ENCODE assay signal across 9 mouse cellular contexts in the genomic region with DNA sequence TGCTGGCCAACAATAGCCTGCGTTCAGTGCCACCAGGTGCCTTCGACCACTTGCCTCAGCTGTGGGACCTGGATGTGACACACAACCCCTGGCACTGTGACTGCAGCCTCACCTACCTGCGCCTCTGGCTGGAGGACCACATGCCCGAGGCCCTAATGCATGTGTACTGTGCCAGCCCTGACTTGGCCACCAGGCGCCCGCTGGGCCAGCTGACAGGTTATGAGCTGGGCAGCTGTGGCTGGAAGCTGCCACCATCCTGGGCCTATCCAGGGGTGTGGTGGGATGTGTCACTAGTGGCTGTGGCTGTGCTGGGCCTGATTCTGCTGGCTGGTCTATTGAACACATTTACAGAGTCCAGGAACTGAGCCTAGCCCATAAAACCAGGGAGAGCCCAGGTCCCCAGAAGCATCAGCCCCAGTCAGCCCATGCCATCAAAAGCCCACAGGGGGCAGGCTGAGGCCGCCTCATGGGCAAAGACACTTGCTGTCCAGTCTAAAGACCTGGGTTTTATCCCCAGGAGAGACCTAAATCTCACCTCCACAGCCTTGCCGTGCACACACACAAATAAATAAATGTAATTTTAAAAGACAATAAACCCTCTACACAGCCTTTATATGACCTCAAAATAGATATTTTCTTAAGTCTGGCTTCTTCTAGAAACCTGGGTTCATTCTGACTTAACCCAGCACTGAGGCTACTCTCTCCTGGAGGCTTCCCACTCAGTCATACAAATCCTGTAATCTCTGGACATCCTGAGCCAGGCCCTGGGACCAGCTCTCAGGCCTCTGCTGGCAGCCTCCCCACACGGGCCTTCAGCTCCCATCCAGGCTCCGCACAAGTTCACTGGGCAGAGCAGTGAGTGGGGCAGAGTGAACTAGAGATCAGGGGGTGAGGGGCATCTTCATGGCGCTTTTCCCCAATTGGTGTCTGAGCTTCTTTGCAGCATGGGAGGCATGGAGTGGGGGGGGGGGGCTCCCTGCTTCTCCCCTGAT. TPM values are rescaled to one million over a fixed set of nuclear protein-coding genes. Genes with fewer than 3 reads are reported as not detected.
DNase-seq lines count a peak whose midpoint lies in the region; ATAC-seq and TF ChIP-seq lines count a peak whose summit lies in the region.
"Had no signal": no experiment of that assay in that cellular context is flagged by ENCODE, and none has a peak within 500 bp of the region (broad histone marks: within the 10 kb centered on the region; RNA-seq: fewer than 3 reads in every experiment).

No protein-coding gene starts in this region.

- no peaks in the 10 kb centered on the region for H3K4me1 ChIP-seq in heart, adult 2 months (ENCODE audit: control insufficient read depth, insufficient read depth, low read length)
- no peaks in the 10 kb centered on the region for H3K4me1 ChIP-seq in lung, embryonic 14.5 days (ENCODE audit: insufficient read depth)
- H3K4me1 ChIP-seq: limb, embryonic 12.5 days had no signal

- H3K4me2 ChIP-seq in lung, embryonic 14.5 days, result no peak overlapping the region
- H3K4me2 ChIP-seq: limb, embryonic 12.5 days had no signal

- H3K9me3 ChIP-seq in lung, embryonic 14.5 days (ENCODE audit: low read depth, low read length), result no peaks in the 10 kb centered on the region
- H3K9me3 ChIP-seq: limb, embryonic 12.5 days had no signal

- DNase-seq in heart, adult 2 months, result no peak
- no peak for DNase-seq in heart, postnatal 10 days
- peak; percentile 7 for DNase-seq in lung, embryonic 14.5 days
- DNase-seq in lung, postnatal 25 days (ENCODE audit: low spot score), result no peak
- peak; percentile 59 for DNase-seq in NIH3T3 (ENCODE audit: low read depth)
- no peak for DNase-seq in left cerebral cortex, postnatal 25 days (ENCODE audit: low spot score in 2 of 2)
- DNase-seq in natural killer cell, adult 2 months (ENCODE audit: low spot score in 2 of 2), result no peak

- H3K27ac ChIP-seq in heart, adult 2 months, result no peak overlapping the region
- H3K27ac ChIP-seq in lung, embryonic 14.5 days (ENCODE audit: low read depth), result no peak overlapping the region
- H3K27ac ChIP-seq: limb, embryonic 12.5 days had no signal

- H3K4me3 ChIP-seq in heart, adult 2 months, result no peak overlapping the region
- H3K4me3 ChIP-seq in lung, embryonic 14.5 days (ENCODE audit: low read depth, low read length), result no peak overlapping the region
- H3K4me3 ChIP-seq: limb, embryonic 12.5 days had no signal

- no peak overlapping the region for H3K9ac ChIP-seq in heart, adult 2 months (ENCODE audit: low read depth, low read length)
- H3K9ac ChIP-seq in lung, embryonic 14.5 days, result no peak overlapping the region
- H3K9ac ChIP-seq: limb, embryonic 12.5 days had no signal

- TF ChIP-seq EP300 in heart, adult 2 months (IDR thresholded peaks at IDR 0.05; ENCODE audit: insufficient read depth, low read depth, low read length), result no peak

- no peaks in the 10 kb centered on the region for H3K36me3 ChIP-seq in heart, adult 2 months (ENCODE audit: control insufficient read depth, insufficient read depth, low read length)
- H3K36me3 ChIP-seq in lung, embryonic 14.5 days (ENCODE audit: insufficient read depth), result no peaks in the 10 kb centered on the region
- H3K36me3 ChIP-seq: limb, embryonic 12.5 days had no signal

- peak; percentile 54 for TF ChIP-seq CTCF in heart, adult 2 months (IDR thresholded peaks at IDR 0.05)
- TF ChIP-seq CTCF in lung, embryonic 14.5 days (IDR thresholded peaks at IDR 0.05; ENCODE audit: low read depth), result peak; percentile 30

- 87% methylated on average over 11 of the region's 11 CpGs for WGBS in heart, adult 2 months
- WGBS in lung, embryonic 14.5 days, result 84% methylated on average over 11 of the region's 11 CpGs

- H3K79me2 ChIP-seq in heart, adult 2 months (replicated peaks; ENCODE audit: control insufficient read depth, insufficient read depth, low read length), result no peaks in the 10 kb centered on the region

- TF ChIP-seq POLR2A in heart, adult 2 months (IDR thresholded peaks at IDR 0.05; ENCODE audit: insufficient read depth, low read depth, low read length), result no peak

- H3K27me3 ChIP-seq in heart, adult 2 months (ENCODE audit: control insufficient read depth, insufficient read depth, low read length), result no peaks in the 10 kb centered on the region
- H3K27me3 ChIP-seq in lung, embryonic 14.5 days (ENCODE audit: insufficient read depth, low read length), result no peaks in the 10 kb centered on the region
- H3K27me3 ChIP-seq: limb, embryonic 12.5 days had no signal

- no peak for ATAC-seq in lung, embryonic 14.5 days (ENCODE audit: insufficient read depth)
- peak; percentile 55 for ATAC-seq in megakaryocyte, adult 5-6 weeks (ENCODE audit: poor library complexity, severe bottlenecking)

- intact Hi-C loops in heart, adult 2 months (cut with DNase I), result no loop called here
- intact Hi-C loops in heart, postnatal 10 days (cut with DNase I), result no loop called here
- intact Hi-C loops in left cerebral cortex, postnatal 25 days (cut with DNase I), result no loop called here

RNA-seq across cellular contexts. Expression of gene Gp9, which starts 1.6 kb away (rescaled TPM):
- 1 to 10 TPM in 1 of 2 experiments, under 1 TPM in 1; 0.94 to 5.8 TPM for total RNA-seq in heart, adult 2 months (2021)
- polyA plus RNA-seq in heart, adult 2 months (2012; rRNA removed), result 2.6 and 9.9 TPM in 2 replicates
- total RNA-seq in heart, postnatal 10 days (2021), result 1 to 10 TPM in 1 of 2 experiments, under 1 TPM in 1; 0.72 to 1.3 TPM
- 4.0 and 4.3 TPM in 2 replicates for polyA plus RNA-seq in lung, embryonic 14.5 days (2014; fragmentation: Nextera tagmentation; extraction: Ambion mirVana)
- 0.16 and 1.2 TPM in 2 replicates for total RNA-seq in megakaryocyte, adult 5-6 weeks (2015)
- total RNA-seq in megakaryocyte, adult 5-6 weeks (2017), result 0.59 TPM in 1 of 2 replicates, not detected in the other
- 1 to 10 TPM in 1 of 2 experiments, under 1 TPM in 1; 0.92 to 1.1 TPM for total RNA-seq in left cerebral cortex, postnatal 25 days (2021)

RNA-seq across cellular contexts. Expression of gene Rab43, which starts 32.5 kb away (rescaled TPM):
- 10 to 100 TPM; 11.1 to 11.6 TPM for total RNA-seq in heart, adult 2 months (2021)
- 12.2 and 17.6 TPM in 2 replicates for polyA plus RNA-seq in heart, adult 2 months (2012; rRNA removed)
- 10 to 100 TPM; 16.9 to 26.4 TPM for total RNA-seq in heart, postnatal 10 days (2021)
- 12.2 and 12.5 TPM in 2 replicates for polyA plus RNA-seq in lung, embryonic 14.5 days (2014; fragmentation: Nextera tagmentation; extraction: Ambion mirVana)
- 36.4 and 40.7 TPM in 2 replicates for total RNA-seq in megakaryocyte, adult 5-6 weeks (2015)
- 12.7 and 13.3 TPM in 2 replicates for total RNA-seq in megakaryocyte, adult 5-6 weeks (2017)
- 10 to 100 TPM; 18.6 to 19.8 TPM for total RNA-seq in left cerebral cortex, postnatal 25 days (2021)

RNA-seq across cellular contexts. Expression of gene Efcc1, which starts 48.8 kb away (rescaled TPM):
- 1 to 10 TPM in 1 of 2 experiments, under 1 TPM in 1; 0.86 to 1.2 TPM for total RNA-seq in heart, adult 2 months (2021)
- 1.3 and 2.5 TPM in 2 replicates for polyA plus RNA-seq in heart, adult 2 months (2012; rRNA removed)
- total RNA-seq in heart, postnatal 10 days (2021), result 1 to 10 TPM; 2.8 to 3.0 TPM
- polyA plus RNA-seq in lung, embryonic 14.5 days (2014; fragmentation: Nextera tagmentation; extraction: Ambion mirVana), result 3.4 and 3.8 TPM in 2 replicates
- total RNA-seq in megakaryocyte, adult 5-6 weeks (2015), result 0.39 TPM in 1 of 2 replicates, not detected in the other
- total RNA-seq in megakaryocyte, adult 5-6 weeks (2017), result not detected in 2 replicates
- 1 to 10 TPM; 3.4 to 4.5 TPM for total RNA-seq in left cerebral cortex, postnatal 25 days (2021)

RNA-seq across cellular contexts. Expression of gene Gm45140, which starts 56.1 kb away (rescaled TPM):
- 1 to 10 TPM in 1 of 2 experiments, under 1 TPM in 1; 0.23 to 1.4 TPM for total RNA-seq in heart, adult 2 months (2021)
- polyA plus RNA-seq in heart, adult 2 months (2012; rRNA removed), result 0.16 and 0.79 TPM in 2 replicates
- total RNA-seq in heart, postnatal 10 days (2021), result 1 to 10 TPM; 1.6 to 2.9 TPM
- polyA plus RNA-seq in lung, embryonic 14.5 days (2014; fragmentation: Nextera tagmentation; extraction: Ambion mirVana), result 3.3 and 5.0 TPM in 2 replicates
- 2.5 and 6.0 TPM in 2 replicates for total RNA-seq in megakaryocyte, adult 5-6 weeks (2015)
- 25.6 and 28.7 TPM in 2 replicates for total RNA-seq in megakaryocyte, adult 5-6 weeks (2017)
- total RNA-seq in left cerebral cortex, postnatal 25 days (2021), result 1 to 10 TPM; 1.4 to 1.9 TPM

RNA-seq across cellular contexts. Expression of gene Isy1, which starts 59.1 kb away (rescaled TPM):
- 10 to 100 TPM; 22.3 to 22.8 TPM for total RNA-seq in heart, adult 2 months (2021)
- 7.3 and 15.1 TPM in 2 replicates for polyA plus RNA-seq in heart, adult 2 months (2012; rRNA removed)
- total RNA-seq in heart, postnatal 10 days (2021), result 10 to 100 TPM; 22.2 to 26.2 TPM
- polyA plus RNA-seq in lung, embryonic 14.5 days (2014; fragmentation: Nextera tagmentation; extraction: Ambion mirVana), result 50.8 and 52.9 TPM in 2 replicates
- 10.2 and 16.7 TPM in 2 replicates for total RNA-seq in megakaryocyte, adult 5-6 weeks (2015)
- total RNA-seq in megakaryocyte, adult 5-6 weeks (2017), result 94.0 and 120 TPM in 2 replicates
- total RNA-seq in left cerebral cortex, postnatal 25 days (2021), result 10 to 100 TPM; 27.6 to 31.2 TPM

Comparison
In these comparisons a context has a peak if more than half of its experiments do, and no peak if none do; other contexts are left out.
1. DNase-seq: peak in lung, embryonic 14.5 days (single experiment) and NIH3T3 (single experiment); none in heart, adult 2 months (0 of 2), heart, postnatal 10 days (0 of 2), lung, postnatal 25 days (single experiment), left cerebral cortex, postnatal 25 days (0 of 2) and natural killer cell, adult 2 months (0 of 2).